Mouse (Mus musculus) heart, embryonic 14.5 days (tissue): ENCODE measurements around the gene Drap1. TPM values are rescaled to one million over a fixed set of nuclear protein-coding genes. Genes with fewer than 3 reads are reported as not detected.
A peak's percentile ranks its signal among the peaks of the same experiment; 100 is the strongest.
"Not testable (repeated sequence)": the region's sequence is repeated elsewhere in the genome, so short reads cannot be mapped to it uniquely, and the experiment has no call there.

Experiments
- ATAC-seq: fragments of 200-750 bp; cut with Nextera tagmentation; 2 replicates; pipeline ENCODE4 v1.8.0; 2017; ENCODE audit warnings: low read depth, moderate TSS enrichment; ENCODE audit not compliant: insufficient number of reproducible peaks, insufficient read depth, low FRiP score
- H3K27ac ChIP-seq, 2 experiments: fragments of 200-500 bp in 1 of 2; fragments of 300-500 bp in 1 of 2; sonication (generic) in 1 of 2; replicated peaks in 1 of 2; 2 replicates each; pipeline ENCODE4 v1.5.1; 2012 to 2014; ENCODE audit warnings: low read depth in 2 of 2, low read length in 2 of 2, control low read depth in 1 of 2, mild to moderate bottlenecking in 1 of 2, mixed read lengths in 1 of 2; ENCODE audit not compliant: control insufficient read depth in 1 of 2, insufficient read depth in 1 of 2
- H3K27me3 ChIP-seq: fragments of 300-500 bp; sonication (generic); 2 replicates; pipeline ENCODE4 v1.6.1; 2014; ENCODE audit warnings: mild to moderate bottlenecking, low read length, control low read depth; ENCODE audit not compliant: control insufficient read depth, insufficient read depth
- H3K36me3 ChIP-seq: fragments of 300-500 bp; sonication (generic); 2 replicates; pipeline ENCODE4 v1.6.1; 2014; ENCODE audit warnings: mild to moderate bottlenecking, control low read depth, low read length, mixed read lengths; ENCODE audit not compliant: control insufficient read depth, insufficient read depth
- H3K4me1 ChIP-seq, 2 experiments: fragments of 200-500 bp in 1 of 2; fragments of 300-500 bp in 1 of 2; sonication (generic) in 1 of 2; 2 replicates each; pipeline ENCODE4 v1.6.1; 2012 to 2014; ENCODE audit warnings: low read length in 2 of 2, control low read depth in 1 of 2, mixed read lengths in 1 of 2; ENCODE audit not compliant: control insufficient read depth in 2 of 2, insufficient read depth in 2 of 2
- H3K4me2 ChIP-seq: fragments of 300-500 bp; sonication (generic); 2 replicates; pipeline ENCODE4 v1.6.1; 2014; ENCODE audit warnings: mild to moderate bottlenecking, low read length
- H3K4me3 ChIP-seq, 2 experiments: fragments of 200-500 bp in 1 of 2; fragments of 300-500 bp in 1 of 2; sonication (generic) in 1 of 2; 2 replicates each; pipeline ENCODE4 v1.5.1; 2012 to 2014; ENCODE audit warnings: low read length in 2 of 2, mild to moderate bottlenecking in 2 of 2, control low read depth in 1 of 2, low read depth in 1 of 2, moderate library complexity in 1 of 2; ENCODE audit not compliant: control insufficient read depth in 1 of 2, insufficient read depth in 1 of 2
- H3K9ac ChIP-seq: fragments of 300-500 bp; sonication (generic); 2 replicates; pipeline ENCODE4 v1.6.1; 2014; ENCODE audit warnings: mild to moderate bottlenecking, low read length
- H3K9me3 ChIP-seq: fragments of 300-500 bp; sonication (generic); 2 replicates; pipeline ENCODE4 v1.6.1; 2016; ENCODE audit warnings: low read length, control low read depth; ENCODE audit not compliant: control insufficient read depth
- WGBS: fragments of 180-500 bp; shearing (Covaris S2); extraction: QIAGEN DNeasy Blood & Tissue Kit; methylation state at CpG from one replicate; pipeline ENCODE4 v1.1.7; 2014; 5-methylcytosine and 5-hydroxymethylcytosine counted together
- polyA plus RNA-seq: library from polyadenylated mRNA; unstranded; fragments of >200 nt; fragmentation: Nextera tagmentation; extraction: Ambion mirVana; gene quantifications from 2 replicates; pipeline ENCODE4 v1.2.1, GENCODE M21; 2014

The Drap1 gene
- polyA plus RNA-seq, 1 experiment from 2014 or later = 178 TPM

DNA sequence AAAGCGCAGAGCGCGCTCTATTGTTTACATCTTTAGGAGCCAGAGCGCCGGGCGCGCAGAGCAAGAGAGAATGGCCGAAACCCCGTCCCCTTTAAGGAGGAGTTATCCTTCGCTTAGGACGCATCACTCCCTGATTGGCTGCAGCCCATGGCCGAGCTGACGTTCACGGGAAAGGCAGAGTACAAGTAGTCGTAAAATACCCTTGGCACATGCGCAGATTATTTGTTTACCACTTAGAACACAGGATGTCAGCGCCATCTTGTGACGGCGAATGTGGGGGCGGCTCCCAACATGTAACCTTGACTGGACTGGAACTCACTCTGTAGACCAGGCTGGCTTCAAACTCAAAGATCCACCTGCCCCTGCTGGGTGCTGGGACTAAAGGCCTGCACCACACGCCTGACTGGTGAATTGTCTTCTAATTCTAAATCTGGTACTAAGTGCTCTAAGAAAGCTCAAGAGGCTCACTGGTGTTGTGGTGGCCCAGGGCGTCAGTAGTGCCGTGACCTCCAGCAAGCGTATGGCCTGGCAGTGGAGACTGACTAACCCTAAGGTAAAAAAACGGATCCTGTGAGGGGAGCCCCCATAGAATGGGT, 18.1 kb downstream of the Drap1 start:
- peak overlapping the region; percentile 74 for H3K4me2 ChIP-seq

DNA sequence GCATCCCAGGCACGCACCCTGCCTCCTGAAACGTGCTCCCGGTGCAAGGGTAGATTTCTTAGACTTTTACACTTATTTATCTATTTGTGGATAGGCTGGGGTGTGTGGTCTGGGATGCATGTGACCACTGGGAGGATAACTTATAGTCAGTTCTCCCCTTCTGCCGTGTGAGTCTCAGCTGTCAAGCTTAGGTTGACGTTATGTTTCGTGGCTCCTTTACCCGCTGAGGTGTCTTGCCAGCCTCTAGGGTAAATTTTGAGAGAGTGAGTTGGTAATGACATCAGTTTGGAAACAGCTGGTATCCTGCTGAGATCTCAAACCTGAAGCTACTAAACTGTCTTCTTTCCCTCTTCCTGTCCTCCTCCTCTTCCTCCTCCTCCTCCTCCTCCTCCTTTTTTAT, 18.9 kb downstream of the Drap1 start:
- H3K9me3 ChIP-seq = no peaks in the 10 kb centered on the region
- peak overlapping the region; percentile 74 for H3K9ac ChIP-seq
- H3K27me3 ChIP-seq = no peaks in the 10 kb centered on the region
- 15% methylated on average over 7 of the region's 7 CpGs for WGBS
- H3K36me3 ChIP-seq = no peaks in the 10 kb centered on the region
- peak overlapping the region; percentile 33 to 65; a peak in 2 of 4 replicates for H3K27ac ChIP-seq
- peak overlapping the region; percentile 31 to 41 for H3K4me3 ChIP-seq
- H3K4me2 ChIP-seq = peak overlapping the region; percentile 68
- H3K4me1 ChIP-seq = peaks cover 13 to 23% of the 10 kb centered on the region in 2 experiments
- ATAC-seq = no peak

More for the DNA sequence above, 18.1 kb downstream of the Drap1 start:
- not testable (repeated sequence) for H3K27me3 ChIP-seq, H3K9me3 ChIP-seq, H3K36me3 ChIP-seq
- peak overlapping the region; percentile 83 for H3K9ac ChIP-seq
- peak overlapping the region; percentile 97 to 99 for H3K27ac ChIP-seq
- peak overlapping the region; percentile 67 to 70 for H3K4me3 ChIP-seq
- WGBS = 9% methylated on average over 22 of the region's 25 CpGs
- peaks cover 13 to 23% of the 10 kb centered on the region in 2 experiments for H3K4me1 ChIP-seq
- ATAC-seq = peak; percentile 52

DNA sequence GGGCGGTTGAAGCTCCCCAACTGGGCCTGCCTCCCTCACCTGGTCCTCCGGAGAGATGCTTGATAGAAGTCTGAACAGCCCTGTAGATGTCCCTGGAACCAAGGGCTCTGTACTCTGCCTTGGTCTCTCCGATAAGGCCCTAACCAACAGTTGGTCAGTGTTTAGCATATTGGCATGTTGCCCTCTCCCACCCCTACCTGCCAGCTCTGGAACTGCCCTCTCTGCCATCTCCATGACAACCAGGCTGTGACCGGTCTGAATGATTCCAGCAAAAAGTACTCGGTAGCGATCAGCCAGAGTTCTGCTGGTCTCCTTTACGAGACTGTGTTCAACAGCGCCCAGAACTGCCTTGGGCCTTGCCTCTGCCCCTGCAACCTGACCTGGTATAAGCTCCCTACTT, 22.5 kb downstream of the Drap1 start, which contains the start of gene Tsga10ip:
Tsga10ip (minus strand) TSS at position 234 of the 400 bp plus-strand sequence.
- no peak for ATAC-seq
- Histone ChIP-seq H3K9ac (no peak within 1 kb of the TSS), H3K27ac (no peak within 1 kb of the TSS), H3K4me3 (no peak within 1 kb of the TSS), H3K36me3 (no peaks in the 10 kb centered on the region), H3K4me1 (peaks cover 3 to 5% of the 10 kb centered on the region in 2 experiments; a peak in 3 of 4 replicates), H3K9me3 (no peaks in the 10 kb centered on the region), H3K4me2 (no peak within 1 kb of the TSS), H3K27me3 (no peaks in the 10 kb centered on the region)
- 80% methylated on average over 8 of the region's 8 CpGs for WGBS

DNA sequence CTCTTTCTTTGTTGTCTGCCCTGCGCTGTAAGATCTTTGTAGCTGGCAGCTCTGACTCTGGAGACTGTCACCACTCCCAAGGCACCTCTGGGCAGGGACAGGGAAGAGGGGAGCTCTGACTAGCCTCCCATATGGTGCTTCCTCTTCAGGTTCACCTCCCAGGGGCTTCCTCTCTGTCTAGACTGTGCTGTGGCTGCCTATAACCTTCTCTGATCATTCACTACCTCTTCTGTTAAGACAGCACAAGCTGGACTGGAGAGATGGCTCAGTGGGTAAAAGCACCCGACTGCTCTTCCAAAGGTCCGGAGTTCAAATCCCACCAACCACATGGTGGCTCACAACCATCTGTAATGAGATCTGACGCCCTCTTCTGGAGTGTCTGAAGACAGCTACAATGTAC, 23.7 kb downstream of the Drap1 start:
- 54% methylated on average over 4 of the region's 4 CpGs for WGBS
- H3K27me3 ChIP-seq, H3K36me3 ChIP-seq, H3K4me1 ChIP-seq, H3K4me2 ChIP-seq, H3K4me3 ChIP-seq, H3K9ac ChIP-seq, H3K9me3 ChIP-seq: not testable (repeated sequence)
- H3K27ac ChIP-seq = 0 out of 4 replicates have a peak overlapping the region, but pooled peaks of 1 of the 2 experiments have one; percentile 8
- ATAC-seq = 0 out of 2 replicates have a peak, but pooled peaks have one; percentile 23

DNA sequence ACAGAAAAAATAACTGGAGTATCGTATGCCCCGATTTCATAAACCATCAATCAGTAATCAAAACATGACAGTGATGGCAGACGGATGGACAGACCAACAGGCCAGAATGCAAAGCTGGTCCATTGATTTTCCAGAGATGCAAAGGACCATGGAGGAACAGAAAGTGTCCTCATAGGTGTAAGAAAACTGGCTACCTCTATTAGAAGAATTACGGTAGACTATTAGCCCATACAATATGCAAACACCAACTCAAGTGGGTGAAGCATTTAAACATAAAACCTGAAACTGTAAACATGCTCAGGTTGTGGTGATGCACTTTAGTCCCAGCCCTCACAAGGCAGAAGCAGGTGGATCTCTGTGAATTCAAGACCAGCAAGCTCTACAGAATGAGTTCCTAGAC, 29.4 kb downstream of the Drap1 start:
- Histone ChIP-seq H3K4me3 (no peak overlapping the region), H3K27ac (no peak overlapping the region), H3K9ac (no peak overlapping the region), H3K4me1 (peaks cover 10 to 15% of the 10 kb centered on the region in 2 experiments), H3K27me3 (no peaks in the 10 kb centered on the region), H3K9me3 (no peaks in the 10 kb centered on the region), H3K36me3 (no peaks in the 10 kb centered on the region), H3K4me2 (no peak overlapping the region)
- ATAC-seq = no peak
- WGBS = 69% methylated on average over 4 of the region's 4 CpGs

DNA sequence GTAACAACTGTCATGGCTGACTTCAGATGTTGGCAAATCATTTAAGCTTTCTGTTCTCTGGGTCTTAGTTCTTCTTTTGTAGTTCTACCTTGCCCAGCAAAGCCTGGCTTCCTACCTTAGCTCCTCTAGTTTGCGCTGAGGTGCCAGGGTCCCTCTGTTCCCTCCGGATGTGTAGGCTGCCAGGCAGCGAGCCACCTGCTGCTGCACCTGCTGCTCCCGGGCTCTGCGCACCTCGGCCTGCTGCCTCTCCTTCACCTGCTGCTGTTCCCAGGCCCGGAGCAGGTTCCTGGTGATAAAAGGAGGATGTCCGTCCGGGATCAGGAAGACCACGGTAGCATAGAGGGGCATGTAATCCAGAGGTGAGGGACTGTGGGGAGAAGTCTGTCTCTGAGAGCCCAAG, 30.6 kb downstream of the Drap1 start:
- Histone ChIP-seq H3K4me3 (no peak overlapping the region), H3K9me3 (no peaks in the 10 kb centered on the region), H3K4me2 (no peak overlapping the region), H3K36me3 (no peaks in the 10 kb centered on the region), H3K9ac (no peak overlapping the region), H3K27me3 (no peaks in the 10 kb centered on the region), H3K4me1 (peaks cover 19 to 27% of the 10 kb centered on the region in 2 experiments), H3K27ac (no peak overlapping the region)
- ATAC-seq = no peak
- WGBS = 51% methylated on average over 10 of the region's 10 CpGs

DNA sequence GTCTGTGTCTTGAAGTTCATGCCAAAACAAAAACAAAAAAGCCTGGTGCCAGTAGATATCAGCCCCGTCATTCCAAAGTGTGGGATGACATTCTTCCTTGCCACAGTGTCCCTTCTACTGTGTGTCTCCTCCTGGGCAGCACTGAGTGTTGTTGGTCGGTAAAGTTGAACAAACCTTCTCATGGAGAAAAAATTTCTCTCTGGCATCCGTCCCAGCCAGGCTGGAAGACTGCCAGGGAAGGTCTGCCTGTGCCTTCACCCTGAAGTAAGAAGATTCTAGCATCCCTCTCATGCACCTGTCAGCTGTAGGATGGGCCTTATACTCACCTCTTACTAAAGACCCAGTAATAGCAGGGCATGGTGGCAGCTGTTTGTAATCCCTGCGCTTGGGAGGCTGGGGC, 31.9 kb downstream of the Drap1 start:
- H3K27me3 ChIP-seq = no peaks in the 10 kb centered on the region
- H3K27ac ChIP-seq = peak overlapping the region; percentile 74 to 80
- H3K4me1 ChIP-seq = peaks cover 19 to 27% of the 10 kb centered on the region in 2 experiments
- H3K4me2 ChIP-seq = no peak overlapping the region
- no peaks in the 10 kb centered on the region for H3K36me3 ChIP-seq
- H3K9ac ChIP-seq = peak overlapping the region; percentile 38
- no peak for ATAC-seq
- H3K9me3 ChIP-seq = no peaks in the 10 kb centered on the region
- 21% methylated on average over 4 of the region's 4 CpGs for WGBS
- H3K4me3 ChIP-seq = no peak overlapping the region
